Mouse (Mus musculus) spleen, postnatal 0 days (tissue): ENCODE results near the gene Pramel5. TPM values are rescaled to one million over a fixed set of nuclear protein-coding genes. Genes with fewer than 3 reads are reported as not detected.

Experiments
- polyA plus RNA-seq: library from polyadenylated mRNA; unstranded; fragments of >200 nt; fragmentation: Nextera tagmentation; extraction: Ambion mirVana; gene quantifications from 2 replicates; pipeline ENCODE4 v1.2.1, GENCODE M21; 2015

Gene Pramel5
- polyA plus RNA-seq: not detected in 2 replicates

DNA sequence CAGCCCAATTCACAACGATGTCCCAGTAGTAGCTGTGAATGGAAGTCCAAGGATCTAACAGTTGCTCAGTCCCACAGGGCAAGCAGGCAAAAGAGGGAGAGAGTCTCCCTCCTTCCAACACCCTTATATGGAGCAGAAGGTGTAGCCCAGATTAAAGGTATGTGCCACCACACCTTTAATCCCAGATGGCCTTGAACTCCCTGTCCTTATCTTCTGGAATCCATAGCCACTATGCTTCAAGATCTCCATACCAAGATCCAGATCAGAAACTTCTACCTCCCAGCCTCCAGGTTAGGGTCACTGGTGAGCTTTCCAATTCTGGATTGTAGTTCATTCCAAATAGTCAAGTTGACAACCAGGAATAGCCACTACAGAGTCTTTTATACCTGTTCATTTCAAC lies at the start of gene Pramel5:
Gene Pramel5 (minus strand): TSS at position 101 of the 400 bp plus-strand sequence.

DNA sequence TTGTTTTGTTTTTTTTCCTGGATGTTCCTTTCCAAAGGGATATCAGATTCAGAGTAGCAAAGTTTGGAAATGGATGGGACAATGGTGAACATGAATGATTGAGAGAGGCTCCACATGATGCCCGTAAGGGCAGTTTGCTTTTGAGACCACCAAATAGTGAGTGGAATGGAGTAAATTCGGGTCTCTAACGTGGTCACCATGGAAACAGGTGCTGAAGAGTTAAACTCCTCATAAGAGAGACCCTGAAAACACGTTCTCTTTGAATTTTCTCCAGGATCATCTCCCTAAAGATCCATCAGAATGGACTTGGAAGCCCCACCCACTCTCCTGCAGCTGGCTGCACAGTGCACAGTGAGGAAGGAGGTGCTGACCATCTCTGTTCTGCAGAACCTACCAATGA lies 49.7 kb upstream of the Pramel5 start, which contains the start of gene Gm13128:
Gene Gm13128 (plus strand): TSS at position 301 of the 400 bp plus-strand sequence.

Other genes starting within 250 kb of the Pramel5 start
- gene Pramel4, start 221.4 kb downstream of the Pramel5 start, polyA plus RNA-seq: not detected in 2 replicates
- not detected in 2 replicates for gene Gm13102, start 174.0 kb downstream of the Pramel5 start, polyA plus RNA-seq
- gene Oog3, start 117.8 kb downstream of the Pramel5 start, polyA plus RNA-seq: not detected in 2 replicates
- not detected in 2 replicates for gene Oog2, start 89.8 kb downstream of the Pramel5 start, polyA plus RNA-seq
- not detected in 2 replicates for gene C87977, start 67.2 kb downstream of the Pramel5 start, polyA plus RNA-seq
- gene Gm13128, start 49.8 kb upstream of the Pramel5 start, polyA plus RNA-seq: not detected in 2 replicates
- gene Gm13119, start 77.5 kb upstream of the Pramel5 start, polyA plus RNA-seq: not detected in 2 replicates
- not detected in 2 replicates for gene Pramef20, start 97.4 kb upstream of the Pramel5 start, polyA plus RNA-seq
- gene Pramef12, start 128.0 kb upstream of the Pramel5 start, polyA plus RNA-seq: not detected in 2 replicates
- gene 1700012P22Rik, start 158.3 kb upstream of the Pramel5 start, polyA plus RNA-seq: not detected in 2 replicates
- not detected in 2 replicates for gene Gm9944, start 172.8 kb upstream of the Pramel5 start, polyA plus RNA-seq
- not detected in 2 replicates for gene Aadacl3, start 183.3 kb upstream of the Pramel5 start, polyA plus RNA-seq
- gene 9430007A20Rik, start 239.3 kb upstream of the Pramel5 start, polyA plus RNA-seq: not detected in 2 replicates